Mouse (Mus musculus): ENCODE results near the gene Olfr1338. TPM values are rescaled to one million over a fixed set of nuclear protein-coding genes. Genes with fewer than 3 reads are reported as not detected.
"Not testable (repeated sequence)": the region's sequence is repeated elsewhere in the genome, so short reads cannot be mapped to it uniquely, and the experiment has no call there.

Gene Olfr1338
- not detected in 2 replicates for polyA plus RNA-seq (2011; ENCODE audit: insufficient read length, low read depth, missing spikeins)

GRCm38 (mm10) chr4:118758637-118759036 is at the start of gene Olfr1338:
Gene Olfr1338 (minus strand): TSS chr4:118758737.
- TF ChIP-seq CTCF (IDR thresholded peaks at IDR 0.05; ENCODE audit: borderline replicate concordance, insufficient read depth, low read length) (no peak), POLR2A (IDR thresholded peaks at IDR 0.05; ENCODE audit: low read depth, low read length) (no peak)
- no peak within 1 kb of the TSS for H3K4me3 ChIP-seq (ENCODE audit: insufficient read depth, low read length)
- H3K27ac ChIP-seq (ENCODE audit: insufficient read depth, low read length), result no peak within 1 kb of the TSS
- H3K4me1 ChIP-seq (ENCODE audit: control insufficient read depth, insufficient read depth, low read length), result no peaks in the 10 kb centered on the region

- not testable (repeated sequence) for H3K4me1 ChIP-seq (ENCODE audit: control insufficient read depth, insufficient read depth, low read length); H3K4me3 ChIP-seq (ENCODE audit: insufficient read depth, low read length); H3K27ac ChIP-seq (ENCODE audit: insufficient read depth, low read length)
Measured at GRCm38 (mm10) chr4:118792796-118793195, 34.3 kb upstream of the Olfr1338 start.

GRCm38 (mm10) chr4:118782486-118782885 is 23.9 kb upstream of the Olfr1338 start, which contains the start of gene Olfr1337:
Gene Olfr1337 (minus strand): TSS chr4:118782586.
- no peaks in the 10 kb centered on the region for H3K4me1 ChIP-seq (ENCODE audit: control insufficient read depth, insufficient read depth, low read length)
- H3K27ac ChIP-seq (ENCODE audit: insufficient read depth, low read length), result no peak within 1 kb of the TSS
- TF ChIP-seq CTCF (IDR thresholded peaks at IDR 0.05; ENCODE audit: borderline replicate concordance, insufficient read depth, low read length), result no peak
- H3K4me3 ChIP-seq (ENCODE audit: insufficient read depth, low read length), result no peak within 1 kb of the TSS

- TF ChIP-seq CTCF (IDR thresholded peaks at IDR 0.05; ENCODE audit: borderline replicate concordance, insufficient read depth, low read length), result no peak
- no peak for TF ChIP-seq POLR2A (IDR thresholded peaks at IDR 0.05; ENCODE audit: low read depth, low read length)
- H3K27ac ChIP-seq (ENCODE audit: insufficient read depth, low read length), result no peak overlapping the region
- H3K4me1 ChIP-seq (ENCODE audit: control insufficient read depth, insufficient read depth, low read length), result no peaks in the 10 kb centered on the region
- H3K4me3 ChIP-seq (ENCODE audit: insufficient read depth, low read length), result no peak overlapping the region
Measured at GRCm38 (mm10) chr4:118741881-118742280, 16.7 kb downstream of the Olfr1338 start.

GRCm38 (mm10) chr4:118740988-118741698 is 17.4 kb downstream of the Olfr1338 start:
- TF ChIP-seq CTCF (IDR thresholded peaks at IDR 0.05; ENCODE audit: borderline replicate concordance, insufficient read depth, low read length) (no peak), POLR2A (IDR thresholded peaks at IDR 0.05; ENCODE audit: low read depth, low read length) (no peak)
- H3K27ac ChIP-seq (ENCODE audit: insufficient read depth, low read length), result no peak overlapping the region
- H3K4me1 ChIP-seq (ENCODE audit: control insufficient read depth, insufficient read depth, low read length), result no peaks in the 10 kb centered on the region
- H3K4me3 ChIP-seq (ENCODE audit: insufficient read depth, low read length), result no peak overlapping the region

- TF ChIP-seq POLR2A (IDR thresholded peaks at IDR 0.05; ENCODE audit: low read depth, low read length) (no peak), CTCF (IDR thresholded peaks at IDR 0.05; ENCODE audit: borderline replicate concordance, insufficient read depth, low read length) (no peak)
- H3K4me3 ChIP-seq (ENCODE audit: insufficient read depth, low read length), result no peak overlapping the region
Measured at GRCm38 (mm10) chr4:118739574-118739973, 19.0 kb downstream of the Olfr1338 start.

DNA sequence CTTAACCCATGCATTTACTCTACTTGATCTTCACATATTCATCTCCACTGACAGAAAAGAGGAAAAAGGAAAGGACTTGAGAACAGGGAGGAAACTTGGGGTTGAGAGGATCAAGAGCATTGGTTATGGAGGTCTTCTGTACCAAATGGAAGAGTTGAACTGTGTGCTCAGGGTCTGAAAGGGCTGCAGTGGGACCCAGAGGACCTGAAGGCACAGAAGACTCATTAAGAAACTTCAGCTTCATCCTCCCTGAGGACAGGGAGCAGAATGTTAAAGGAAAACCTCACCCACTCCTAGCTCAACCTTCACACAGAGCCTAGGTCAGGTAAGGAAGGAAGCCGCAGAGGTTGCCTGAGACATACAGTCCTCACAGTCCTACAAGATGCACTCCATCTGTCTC is 26.7 kb downstream of the Olfr1338 start, which contains the start of gene Olfr1339:
TSS of gene Olfr1339 (plus strand) at position 301 of the 400 bp plus-strand sequence.
- H3K4me1 ChIP-seq (ENCODE audit: control insufficient read depth, insufficient read depth, low read length), result no peaks in the 10 kb centered on the region
- TF ChIP-seq POLR2A (IDR thresholded peaks at IDR 0.05; ENCODE audit: low read depth, low read length), result no peak
- TF ChIP-seq CTCF (IDR thresholded peaks at IDR 0.05; ENCODE audit: borderline replicate concordance, insufficient read depth, low read length), result no peak
- no peak within 1 kb of the TSS for H3K4me3 ChIP-seq (ENCODE audit: insufficient read depth, low read length)
- no peak within 1 kb of the TSS for H3K27ac ChIP-seq (ENCODE audit: insufficient read depth, low read length)

More at GRCm38 (mm10) chr4:118739574-118739973, 19.0 kb downstream of the Olfr1338 start:
- H3K4me1 ChIP-seq (ENCODE audit: control insufficient read depth, insufficient read depth, low read length), result no peaks in the 10 kb centered on the region
- H3K27ac ChIP-seq (ENCODE audit: insufficient read depth, low read length), result no peak overlapping the region

- H3K27ac ChIP-seq (ENCODE audit: insufficient read depth, low read length), result no peak overlapping the region
- no peak overlapping the region for H3K4me3 ChIP-seq (ENCODE audit: insufficient read depth, low read length)
- TF ChIP-seq CTCF (IDR thresholded peaks at IDR 0.05; ENCODE audit: borderline replicate concordance, insufficient read depth, low read length), result no peak
- no peak for TF ChIP-seq POLR2A (IDR thresholded peaks at IDR 0.05; ENCODE audit: low read depth, low read length)
- H3K4me1 ChIP-seq (ENCODE audit: control insufficient read depth, insufficient read depth, low read length), result no peaks in the 10 kb centered on the region
Measured at GRCm38 (mm10) chr4:118721742-118722483, 36.6 kb downstream of the Olfr1338 start.

- TF ChIP-seq CTCF (IDR thresholded peaks at IDR 0.05; ENCODE audit: borderline replicate concordance, insufficient read depth, low read length) (no peak), POLR2A (IDR thresholded peaks at IDR 0.05; ENCODE audit: low read depth, low read length) (no peak)
- no peaks in the 10 kb centered on the region for H3K4me1 ChIP-seq (ENCODE audit: control insufficient read depth, insufficient read depth, low read length)
Measured at GRCm38 (mm10) chr4:118719838-118720237, 38.7 kb downstream of the Olfr1338 start, which contains the start of gene Olfr1340. Gene Olfr1340 (plus strand): TSS chr4:118720138.

GRCm38 (mm10) chr4:118711656-118712055 is 46.9 kb downstream of the Olfr1338 start:
- no peak for TF ChIP-seq CTCF (IDR thresholded peaks at IDR 0.05; ENCODE audit: borderline replicate concordance, insufficient read depth, low read length)
- no peak for TF ChIP-seq POLR2A (IDR thresholded peaks at IDR 0.05; ENCODE audit: low read depth, low read length)
- no peaks in the 10 kb centered on the region for H3K4me1 ChIP-seq (ENCODE audit: control insufficient read depth, insufficient read depth, low read length)
- H3K27ac ChIP-seq (ENCODE audit: insufficient read depth, low read length), result no peak overlapping the region
- H3K4me3 ChIP-seq (ENCODE audit: insufficient read depth, low read length), result no peak overlapping the region

More at GRCm38 (mm10) chr4:118719838-118720237, 38.7 kb downstream of the Olfr1338 start, which contains the start of gene Olfr1340:
- no peak within 1 kb of the TSS for H3K4me3 ChIP-seq (ENCODE audit: insufficient read depth, low read length)
- no peak within 1 kb of the TSS for H3K27ac ChIP-seq (ENCODE audit: insufficient read depth, low read length)

All from embryonic fibroblast, embryonic 13.5 days (primary cell).